10 mouse cellular contexts compared by ENCODE assay signal in genomic region chr9:100548313-100548712, GRCm38 (mm10). TPM values are rescaled to one million over a fixed set of nuclear protein-coding genes. Genes with fewer than 3 reads are reported as not detected.
A peak's percentile ranks its signal among the peaks of the same experiment; 100 is the strongest.
DNase-seq lines count a peak whose midpoint lies in the region; ATAC-seq lines count a peak whose summit lies in the region.
"Had no signal": no experiment of that assay in that cellular context is flagged by ENCODE, and none has a peak within 500 bp of the region (broad histone marks: within the 10 kb centered on the region; RNA-seq: fewer than 3 reads in every experiment).

No protein-coding gene starts in this region.

- H3K4me2 ChIP-seq in liver, embryonic 11.5 days: no peak overlapping the region
- H3K4me2 ChIP-seq: midbrain, embryonic 15.5 days had no signal

- no peak for ATAC-seq in cerebellum, adult (ENCODE audit: insufficient number of reproducible peaks, low FRiP score, low TSS enrichment)
- ATAC-seq in liver, embryonic 11.5 days (replicated peaks; ENCODE audit: low FRiP score): no peak
- ATAC-seq: midbrain, embryonic 15.5 days had no signal

- no peak overlapping the region for H3K27ac ChIP-seq in liver, embryonic 11.5 days (ENCODE audit: low read depth, low read length)
- H3K27ac ChIP-seq: midbrain, embryonic 15.5 days had no signal

- no peaks in the 10 kb centered on the region for H3K27me3 ChIP-seq in liver, embryonic 11.5 days (replicated peaks; ENCODE audit: control insufficient read depth, insufficient read depth, low read length)
- H3K27me3 ChIP-seq: midbrain, embryonic 15.5 days had no signal

- H3K4me1 ChIP-seq in liver, embryonic 11.5 days (replicated peaks; ENCODE audit: control insufficient read depth, insufficient read depth, low read length): no peaks in the 10 kb centered on the region; the same call in 1 of the 2 replicates

- peaks cover 6% of the 10 kb centered on the region; the same call in 1 of the 2 replicates for H3K9me3 ChIP-seq in liver, embryonic 11.5 days (ENCODE audit: control insufficient read depth, low read length)

- H3K9ac ChIP-seq in liver, embryonic 11.5 days (ENCODE audit: low read depth, low read length): no peak overlapping the region
- H3K9ac ChIP-seq: midbrain, embryonic 15.5 days had no signal

- H3K4me3 ChIP-seq in liver, embryonic 11.5 days (ENCODE audit: low read depth, low read length): no peak overlapping the region
- H3K4me3 ChIP-seq: midbrain, embryonic 15.5 days had no signal

- DNase-seq in cerebellum, postnatal 10 days: peak; percentile 50 to 68
- peak; percentile 29 for DNase-seq in liver
- no peak for DNase-seq in liver, embryonic 11.5 days (ENCODE audit: low spot score)
- DNase-seq in c-Kit-positive CD71-positive TER-119-negative erythroid progenitor cells, embryonic 14.5 days (ENCODE audit: low read depth): peak; percentile 30
- peak; percentile 56 for DNase-seq in testis, postnatal 10 days (ENCODE audit: low spot score)
- DNase-seq in gastrocnemius, postnatal 4 days (ENCODE audit: low spot score in 2 of 2): no peak
- no peak for DNase-seq in urinary bladder, postnatal 36 days (ENCODE audit: low spot score in 2 of 2)

- H3K36me3 ChIP-seq in liver, embryonic 11.5 days (ENCODE audit: control insufficient read depth, insufficient read depth, low read length): no peaks in the 10 kb centered on the region

- 87% methylated on average over 2 of the region's 2 CpGs for WGBS in liver, embryonic 11.5 days

RNA-seq across cellular contexts. Expression of gene Nck1, which starts 2.4 kb away (rescaled TPM):
- 51.6 and 51.9 TPM in 2 replicates for polyA plus RNA-seq in liver, embryonic 11.5 days (2014; fragmentation: Nextera tagmentation; extraction: Ambion mirVana)
- 10 to 100 TPM; 44.6 to 46.7 TPM for total RNA-seq in gastrocnemius, postnatal 4 days (2021)

RNA-seq across cellular contexts. Expression of gene Slc35g2, which starts 22.6 kb away (rescaled TPM):
- 2.4 and 4.1 TPM in 2 replicates for polyA plus RNA-seq in liver, embryonic 11.5 days (2014; fragmentation: Nextera tagmentation; extraction: Ambion mirVana)
- 1 to 10 TPM; 1.8 to 2.0 TPM for total RNA-seq in gastrocnemius, postnatal 4 days (2021)
- total RNA-seq: common myeloid progenitor, adult 5-6 weeks had no signal

RNA-seq across cellular contexts. Expression of gene Stag1, which starts 49.3 kb away (rescaled TPM):
- polyA plus RNA-seq in liver, embryonic 11.5 days (2014; fragmentation: Nextera tagmentation; extraction: Ambion mirVana): 32.3 and 39.4 TPM in 2 replicates
- 10 to 100 TPM; 59.5 to 67.5 TPM for total RNA-seq in gastrocnemius, postnatal 4 days (2021)

Comparison
In these comparisons a context has a peak if more than half of its experiments do, and no peak if none do; other contexts are left out.
1. DNase-seq: peak in cerebellum, postnatal 10 days (2 of 2), liver (single experiment), c-Kit-positive CD71-positive TER-119-negative erythroid progenitor cells, embryonic 14.5 days (single experiment) and testis, postnatal 10 days (single experiment); none in liver, embryonic 11.5 days (single experiment), gastrocnemius, postnatal 4 days (0 of 2) and urinary bladder, postnatal 36 days (0 of 2).